Mouse (Mus musculus) E14TG2a.4 (cell line): ENCODE measurements around the gene Spout1.

ENCODE experiments used
- CTCF ChIP-seq: conservative IDR thresholded peaks from 2 replicates; pipeline ENCODE4 v1.5.1; 2014; ENCODE audit warnings: low read length
- POU5F1 ChIP-seq: IDR thresholded peaks from 2 replicates; pipeline ENCODE4 v1.6.1; 2014; ENCODE audit warnings: low read length, borderline replicate concordance

- TF ChIP-seq CTCF (no peak), POU5F1 (no peak)
Observed at GRCm38 (mm10) chr2:30207886-30208285, 29.6 kb upstream of the Spout1 start.
